Mouse (Mus musculus) heart, postnatal 14 days (tissue): ENCODE results near the gene Tbx10. TPM values are rescaled to one million over a fixed set of nuclear protein-coding genes. Genes with fewer than 3 reads are reported as not detected.
"Not testable (repeated sequence)": the region's sequence is repeated elsewhere in the genome, so short reads cannot be mapped to it uniquely, and the experiment has no call there.

Experiments used
- DNase-seq, 2 experiments: peaks; one replicate each; pipeline ENCODE4 v3.0.0; 2021 to 2022
- intact Hi-C: fragments of 180-260 bp; cut with DNase I; formaldehyde crosslinking; loops from one replicate; pipeline ENCODE4 v1.15.1; 2025
- long read RNA-seq, 2 experiments: library from polyadenylated mRNA; stranded (forward); transcript quantifications; one replicate each; pipeline ENCODE4 v2.0.0; 2021
- total RNA-seq, 2 experiments: library from RNA; stranded (reverse); gene quantifications; 2 replicates each; pipeline ENCODE4 v1.2.3; 2021

Tbx10 gene
- not detected for total RNA-seq
- long read RNA-seq, experiment 1 = 0 reads
- long read RNA-seq, experiment 2 = 0 reads

GRCm38 (mm10) chr19:3992416-3992815, at the start of gene Tbx10:
Gene Tbx10, plus strand, starts transcription at chr19:3992752.
- no peak for DNase-seq
- intact Hi-C loops = no loop called here

DNA sequence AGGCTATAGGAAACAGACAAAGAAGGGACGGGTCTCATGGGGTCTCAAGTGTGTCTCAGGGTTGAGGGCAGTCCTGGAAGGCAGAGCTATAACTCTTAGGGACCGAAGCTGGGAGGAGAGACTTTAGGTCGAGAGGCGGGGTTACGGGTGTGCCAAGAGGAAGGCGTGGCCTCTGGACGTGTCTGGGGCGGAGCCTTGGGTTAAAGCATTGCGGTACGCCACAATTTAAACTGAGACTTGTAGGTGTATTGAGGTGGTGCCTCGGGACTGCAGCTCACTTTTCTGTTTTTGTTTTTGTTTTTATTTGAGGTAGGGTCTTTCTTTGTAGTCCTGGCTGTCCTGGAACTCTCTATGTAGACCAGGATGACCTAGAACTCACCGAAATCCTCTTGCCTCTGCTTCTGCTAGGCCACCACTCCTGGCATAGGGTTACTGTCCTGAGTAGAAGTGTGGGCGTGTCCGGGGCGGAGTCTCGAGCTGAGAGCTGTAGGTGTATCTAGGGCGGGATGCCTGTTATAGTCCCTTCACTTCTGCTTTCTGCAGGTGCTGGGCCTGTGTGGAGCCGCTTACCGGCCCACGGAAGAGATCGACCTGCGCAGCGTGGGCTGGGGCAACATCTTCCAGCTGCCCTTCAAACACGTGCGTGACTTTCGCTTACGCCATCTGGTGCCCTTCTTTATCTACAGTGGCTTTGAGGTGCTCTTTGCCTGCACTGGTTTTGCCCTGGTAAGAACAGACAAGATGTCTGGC, 49.4 kb upstream of the Tbx10 start:
- DNase-seq = no peak
- intact Hi-C loops = no loop called here

DNA sequence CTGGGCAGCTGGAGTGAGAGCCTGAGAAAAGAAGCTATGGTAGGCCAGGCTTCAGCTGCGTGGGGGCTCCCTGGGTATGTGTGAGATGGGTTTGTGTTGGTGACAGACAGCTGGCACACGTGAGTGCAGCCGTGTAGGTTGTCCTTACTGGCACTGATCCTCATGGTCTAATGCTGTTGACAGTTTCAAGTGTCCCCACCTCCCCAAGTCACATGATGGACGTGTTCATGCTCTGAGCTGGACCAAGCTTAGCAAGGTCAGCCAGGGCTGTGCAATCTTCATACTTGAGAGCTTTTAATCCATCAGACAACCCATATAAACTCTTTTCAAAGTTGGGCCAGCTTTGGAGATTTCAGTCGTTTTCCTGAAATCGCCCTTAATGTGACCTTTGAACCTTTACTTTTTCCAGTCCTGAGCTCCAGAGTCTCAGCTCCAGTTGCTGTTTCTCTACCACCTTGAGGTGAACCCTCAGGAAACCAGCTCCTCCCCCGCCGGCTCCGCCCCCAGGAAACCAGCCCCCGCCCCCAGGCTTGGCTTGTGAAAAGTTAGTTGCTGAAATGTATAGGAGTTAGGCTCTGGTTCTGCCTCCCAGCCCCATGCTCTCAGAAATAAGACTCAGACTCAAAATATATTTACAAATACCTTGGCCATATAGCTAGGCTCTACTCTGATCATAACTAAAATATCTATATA, 46.5 kb upstream of the Tbx10 start:
- DNase-seq = no peak
- intact Hi-C loops = loop anchor here (2.0 kb wide), 2 partner anchors 35 to 67 kb away; partner anchors contain the start of gene Ndufv1

GRCm38 (mm10) chr19:3946715-3947114, 45.8 kb upstream of the Tbx10 start:
- intact Hi-C loops = loop anchor here (2.0 kb wide), 2 partner anchors 34 to 66 kb away; partner anchors contain the start of gene Ndufv1
- peak; percentile 73 to 84 for DNase-seq

DNA sequence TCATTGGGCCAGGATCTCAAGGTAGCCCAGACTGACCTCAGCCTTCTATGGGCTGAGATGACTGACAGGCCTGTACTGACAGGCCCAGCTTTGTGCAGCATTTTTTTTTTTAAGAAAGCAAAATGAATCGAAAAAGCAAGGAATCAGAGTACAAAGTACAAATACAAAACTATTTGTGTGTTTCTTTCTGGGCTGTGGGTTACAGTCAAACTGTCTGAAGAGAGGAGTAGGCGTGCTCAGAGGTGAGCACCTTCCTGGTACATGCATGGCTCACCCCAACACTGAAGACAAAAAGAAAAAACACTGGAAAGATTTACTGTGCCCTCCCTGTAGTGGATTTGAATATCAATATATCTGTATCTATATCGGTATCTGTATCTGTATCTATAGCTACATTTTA, 44.7 kb upstream of the Tbx10 start:
- DNase-seq = no peak
- intact Hi-C loops = loop anchor here (2.0 kb wide), 2 partner anchors 33 to 65 kb away; partner anchors contain the start of gene Ndufv1

GRCm38 (mm10) chr19:3948546-3948945, 44.0 kb upstream of the Tbx10 start:
- no peak for DNase-seq
- intact Hi-C loops = no loop called here

- DNase-seq = no peak
- intact Hi-C loops = loop anchor here (2.0 kb wide), 1 partner anchor 22 kb away; the partner anchor contains the start of gene Aldh3b2
Observed at GRCm38 (mm10) chr19:3950331-3950730, 42.2 kb upstream of the Tbx10 start.

DNA sequence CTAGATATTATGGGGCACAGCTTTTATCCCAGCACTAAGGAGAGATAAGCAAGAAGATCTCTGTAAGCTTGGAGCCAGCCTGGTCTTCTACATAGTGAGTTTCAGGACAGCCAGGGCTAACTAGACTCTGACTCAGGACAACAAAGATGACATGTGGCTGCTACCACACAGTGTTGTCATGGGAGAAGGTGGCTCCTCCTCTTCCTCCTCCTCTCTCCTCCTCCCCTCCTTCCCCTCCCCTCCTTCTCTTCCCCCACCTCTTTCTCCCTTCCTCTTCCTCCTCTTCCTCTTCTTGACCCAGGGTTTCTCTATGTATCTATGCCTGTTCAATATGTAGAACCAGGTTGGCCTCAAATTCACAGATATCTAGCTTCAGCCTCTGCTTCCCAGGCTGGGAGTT, 41.1 kb upstream of the Tbx10 start:
- intact Hi-C loops = loop anchor here (2.0 kb wide), 1 partner anchor 21 kb away; the partner anchor contains the start of gene Aldh3b2
- DNase-seq = no peak

GRCm38 (mm10) chr19:3952099-3952498, 40.5 kb upstream of the Tbx10 start:
- DNase-seq = no peak
- intact Hi-C loops = no loop called here

GRCm38 (mm10) chr19:3955033-3955432, 37.5 kb upstream of the Tbx10 start:
- no peak for DNase-seq
- intact Hi-C loops = no loop called here

GRCm38 (mm10) chr19:3955804-3956203, 36.7 kb upstream of the Tbx10 start:
- DNase-seq = no peak
- intact Hi-C loops = no loop called here

DNA sequence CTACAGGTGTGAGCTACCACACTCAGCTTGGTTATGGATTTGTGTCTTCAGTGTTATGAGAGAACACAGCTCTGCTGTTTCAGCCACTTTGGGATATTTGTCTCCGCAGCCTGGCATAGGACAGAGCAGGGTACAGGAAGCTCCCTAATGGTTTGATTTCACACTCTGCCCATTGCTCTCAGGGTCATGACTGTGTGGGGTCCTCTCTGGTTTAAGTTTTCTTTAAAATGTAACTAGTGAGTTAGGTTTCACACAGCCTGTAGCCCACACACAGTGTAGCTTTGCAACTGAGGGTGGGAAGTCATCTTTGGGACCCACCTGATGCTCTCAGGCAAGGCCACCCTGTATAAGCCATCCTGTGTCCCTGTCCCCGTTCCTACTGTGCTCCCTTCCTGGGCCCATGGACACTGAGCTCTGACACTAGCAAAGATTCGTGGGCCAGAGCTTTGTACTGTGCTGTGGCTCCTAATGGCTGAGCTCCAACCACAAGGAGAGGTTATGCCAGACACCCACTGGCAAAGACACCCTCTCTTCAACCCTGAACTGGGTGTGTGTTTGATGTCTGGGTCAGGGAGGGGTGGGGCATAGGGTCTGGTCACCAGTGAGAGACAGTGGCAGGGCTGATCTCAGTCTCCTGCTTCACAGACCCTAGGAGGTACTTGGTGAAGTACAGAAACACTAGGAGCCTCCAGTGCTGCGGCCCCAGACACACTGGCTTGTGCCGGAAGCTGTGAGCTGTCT, 35.1 kb upstream of the Tbx10 start:
- intact Hi-C loops, DNase-seq: not testable (repeated sequence)

- DNase-seq = no peak
- intact Hi-C loops = no loop called here
Observed at GRCm38 (mm10) chr19:3958470-3958869, 34.1 kb upstream of the Tbx10 start, which contains the start of gene Aldh3b3. Gene Aldh3b3, plus strand, starts transcription at chr19:3958645.

DNA sequence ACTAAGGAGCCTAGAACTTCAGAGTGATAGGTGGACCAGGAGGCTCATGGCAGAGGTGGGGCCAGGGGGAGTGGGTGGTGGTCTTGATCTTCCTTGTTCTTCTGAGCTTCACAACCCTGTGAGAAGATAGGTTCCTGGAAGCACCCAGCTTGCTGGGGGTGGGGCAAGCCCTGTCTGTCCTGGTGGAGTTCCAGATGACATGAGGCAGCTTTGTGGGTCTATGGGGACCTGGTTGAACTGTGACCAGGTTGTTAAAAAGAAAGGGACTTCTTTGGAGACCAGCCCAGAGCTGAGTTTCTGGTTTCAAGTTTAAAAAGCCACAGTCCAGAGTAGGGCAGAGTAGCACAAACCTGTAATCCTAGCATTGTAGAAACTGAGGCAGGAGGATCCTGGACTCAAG, 33.5 kb upstream of the Tbx10 start:
- intact Hi-C loops = no loop called here
- DNase-seq = no peak

DNA sequence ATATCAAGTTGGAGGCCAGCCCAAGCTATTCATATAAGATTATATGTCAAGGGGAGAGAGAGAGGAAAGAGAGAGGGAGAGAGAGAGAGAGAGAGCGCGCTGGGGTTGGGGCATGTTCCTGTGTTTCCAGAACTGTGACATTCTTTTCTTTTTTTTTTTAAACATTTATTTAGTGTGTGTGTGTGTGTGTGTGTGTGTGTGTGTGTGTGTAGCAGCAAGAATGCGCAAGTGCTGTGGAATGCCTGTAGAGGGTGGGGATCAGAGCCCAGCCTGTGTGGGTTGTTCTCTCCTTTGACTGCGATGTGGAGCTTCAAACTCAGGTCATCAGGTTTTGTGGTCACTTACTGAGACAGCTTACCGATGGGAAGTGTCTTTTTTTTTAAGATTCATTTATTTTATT, 32.3 kb upstream of the Tbx10 start:
- intact Hi-C loops = no loop called here

DNA sequence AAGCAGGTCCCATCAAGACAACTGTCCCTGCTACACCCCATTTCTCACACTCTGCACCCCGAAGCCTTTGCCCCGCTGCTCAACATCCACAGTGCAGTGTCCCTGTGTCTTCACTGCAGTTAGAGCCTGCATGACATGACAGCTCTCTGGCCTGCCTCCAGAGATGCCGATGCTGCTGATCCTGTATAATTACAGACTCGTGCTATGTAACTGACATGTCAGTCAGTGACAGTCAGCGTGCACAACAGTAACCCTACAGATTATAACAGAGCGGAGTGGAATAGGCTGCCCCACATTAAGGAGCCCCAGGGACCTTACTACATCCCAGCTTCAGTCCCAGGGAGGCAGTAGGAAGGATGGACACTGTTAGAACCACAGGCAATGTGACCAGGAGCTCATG, 30.7 kb upstream of the Tbx10 start:
- intact Hi-C loops, DNase-seq: not testable (repeated sequence)

More for the DNA sequence above, 32.3 kb upstream of the Tbx10 start:
- no peak for DNase-seq

- peak in 1 of 2 experiments; percentile 59 for DNase-seq
- intact Hi-C loops = no loop called here
Observed at GRCm38 (mm10) chr19:3962469-3962868, 30.1 kb upstream of the Tbx10 start.

DNA sequence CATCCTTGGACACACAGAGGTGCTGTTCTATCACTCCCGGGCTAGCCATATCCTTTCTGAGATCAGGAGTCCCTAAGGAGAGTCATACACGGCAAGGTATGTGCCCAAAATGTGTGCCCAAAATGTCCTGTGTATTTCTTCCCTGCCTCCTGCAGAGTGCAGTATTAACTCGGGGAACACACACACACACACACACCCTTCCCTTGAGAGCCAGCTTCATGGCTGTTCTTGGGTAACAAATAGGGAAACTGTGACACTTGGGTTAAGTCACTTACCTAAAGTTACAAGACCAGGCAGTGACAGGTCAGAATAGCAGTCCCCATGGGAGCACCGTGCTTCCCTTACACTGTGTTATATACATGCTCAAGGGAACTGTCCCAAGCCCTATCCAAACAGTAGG, 28.5 kb upstream of the Tbx10 start:
- no peak for DNase-seq
- intact Hi-C loops = no loop called here

- intact Hi-C loops = no loop called here
- no peak for DNase-seq
Observed at GRCm38 (mm10) chr19:3966330-3967075, 26.0 kb upstream of the Tbx10 start.

- DNase-seq = no peak
Observed at GRCm38 (mm10) chr19:3967258-3967657, 25.3 kb upstream of the Tbx10 start.

More at GRCm38 (mm10) chr19:3967258-3967657, 25.3 kb upstream of the Tbx10 start:
- intact Hi-C loops = no loop called here
